9 mouse cellular contexts compared by ENCODE assay signal in the genomic region with DNA sequence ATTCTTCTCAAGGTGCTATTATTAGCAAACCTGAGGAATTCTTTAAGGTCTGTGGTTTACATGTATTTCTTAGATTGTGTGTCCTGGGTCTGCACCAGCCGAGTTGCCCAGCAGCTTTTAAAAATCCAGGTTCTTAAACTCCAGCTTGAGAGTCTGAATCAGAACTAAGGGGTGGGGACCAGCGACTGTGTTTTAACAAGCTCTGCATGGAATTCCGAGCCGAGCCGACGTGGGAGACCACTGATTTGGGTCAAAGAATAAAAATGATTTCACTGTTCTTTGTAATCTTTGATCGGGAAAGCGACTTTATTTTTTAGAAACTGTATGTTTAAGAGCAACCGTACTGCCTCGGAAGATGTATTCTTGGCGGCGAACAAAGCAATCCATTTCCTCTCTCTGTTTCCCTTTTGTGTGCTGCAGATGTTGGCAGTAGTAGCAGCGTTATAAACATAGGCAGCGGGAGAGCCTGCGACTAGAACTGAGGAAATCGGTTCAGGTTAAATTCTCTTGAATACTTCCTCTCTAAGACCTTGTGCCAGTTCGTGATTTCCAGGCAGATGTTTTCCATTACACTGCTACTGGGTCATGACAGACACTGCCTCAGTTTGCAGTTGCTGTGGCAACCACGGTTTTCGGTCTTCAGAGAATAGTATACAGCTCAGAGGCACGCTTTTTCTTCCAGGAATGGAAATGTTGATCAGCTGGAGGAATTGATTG. TPM values are rescaled to one million over a fixed set of nuclear protein-coding genes. Genes with fewer than 3 reads are reported as not detected.
DNase-seq lines count a peak whose midpoint lies in the region; TF ChIP-seq lines count a peak whose summit lies in the region.
"Had no signal": no experiment of that assay in that cellular context is flagged by ENCODE, and none has a peak within 500 bp of the region (broad histone marks: within the 10 kb centered on the region; RNA-seq: fewer than 3 reads in every experiment).

No protein-coding gene starts in this region.

- TF ChIP-seq POLR2A in embryonic fibroblast, embryonic 13.5 days (IDR thresholded peaks at IDR 0.05; ENCODE audit: low read depth, low read length) = no peak

- H3K4me3 ChIP-seq in embryonic fibroblast, embryonic 13.5 days (ENCODE audit: insufficient read depth, low read length) = peak overlapping the region; percentile 47

- DNase-seq in spleen, postnatal 36 days (ENCODE audit: low spot score in 2 of 2) = peak; percentile 13 to 24
- no peak for DNase-seq in spleen, postnatal 14 days (ENCODE audit: low spot score in 2 of 2)
- peak; percentile 32 to 46 for DNase-seq in heart, postnatal 10 days
- peak; percentile 20 to 33 for DNase-seq in kidney, postnatal 36 days
- peak; percentile 34 to 35 for DNase-seq in lung, postnatal 4 days
- peak; percentile 78 for DNase-seq in splenic B cell, adult 2 months (ENCODE audit: low read depth, low spot score)
- DNase-seq in adrenal gland, adult 8-10 months = no peak

- no peaks in the 10 kb centered on the region for H3K36me3 ChIP-seq in splenic B cell, adult 2 months (ENCODE audit: control insufficient read depth, insufficient read depth, low read length, poor library complexity, severe bottlenecking)

- no peak for TF ChIP-seq CTCF in embryonic fibroblast, embryonic 13.5 days (IDR thresholded peaks at IDR 0.05; ENCODE audit: borderline replicate concordance, insufficient read depth, low read length)

- no peaks in the 10 kb centered on the region for H3K27me3 ChIP-seq in splenic B cell, adult 2 months (ENCODE audit: control insufficient read depth, insufficient read depth, low read length, poor library complexity, severe bottlenecking)

- no peaks in the 10 kb centered on the region for H3K4me1 ChIP-seq in embryonic fibroblast, embryonic 13.5 days (ENCODE audit: control insufficient read depth, insufficient read depth, low read length)

- H3K27ac ChIP-seq in embryonic fibroblast, embryonic 13.5 days (ENCODE audit: insufficient read depth, low read length) = no peak overlapping the region

- intact Hi-C loops in heart, postnatal 10 days (cut with DNase I) = no loop called here

RNA-seq across cellular contexts. Expression of gene Csrnp3, which starts 27.3 kb away (rescaled TPM):
- 0.05 and 0.08 TPM in 2 replicates for polyA plus RNA-seq in embryonic fibroblast, embryonic 13.5 days (2011; ENCODE audit: insufficient read length, low read depth, missing spikeins)
- under 1 TPM; 0.24 to 0.42 TPM for total RNA-seq in heart, postnatal 10 days (2021)
- total RNA-seq in adrenal gland, adult 8-10 months (2022) = 1 to 10 TPM in 2 of 4 experiments, under 1 TPM in 2; 0.41 to 1.1 (median 0.87) TPM
- polyA plus RNA-seq: Patski had no signal

Comparison
In these comparisons a context has a peak if more than half of its experiments do, and no peak if none do; other contexts are left out.
1. DNase-seq: peak in spleen, postnatal 36 days (2 of 2), heart, postnatal 10 days (2 of 2), kidney, postnatal 36 days (2 of 2), lung, postnatal 4 days (2 of 2) and splenic B cell, adult 2 months (single experiment); none in spleen, postnatal 14 days (0 of 2) and adrenal gland, adult 8-10 months (single experiment).